Mouse (Mus musculus): ENCODE data around the gene Olfr1471. TPM values are rescaled to one million over a fixed set of nuclear protein-coding genes. Genes with fewer than 3 reads are reported as not detected.

The Olfr1471 gene
- polyA plus RNA-seq (2012; rRNA removed; ENCODE audit: low replicate concordance): not detected in 2 replicates

DNA sequence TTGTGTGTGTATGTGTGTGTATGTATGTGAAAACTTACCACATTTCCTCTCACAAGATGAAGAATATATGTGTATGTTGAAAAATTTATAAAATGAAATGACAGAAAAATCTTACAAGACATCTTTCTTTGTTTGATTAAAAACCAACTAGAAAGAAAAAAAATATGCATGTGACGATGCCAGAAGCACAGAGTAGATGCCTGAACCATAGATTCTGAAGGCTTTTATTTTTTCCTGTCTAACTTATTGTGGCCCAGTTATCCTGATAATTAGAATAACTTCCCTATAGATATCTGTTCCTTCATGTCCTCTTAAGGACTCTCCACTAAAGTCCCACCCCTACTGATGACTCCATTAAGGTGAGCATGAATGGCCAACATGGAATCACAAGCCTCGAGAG is at the start of gene Olfr1471:
TSS of gene Olfr1471 (plus strand) at position 301 of the 400 bp plus-strand sequence.

DNA sequence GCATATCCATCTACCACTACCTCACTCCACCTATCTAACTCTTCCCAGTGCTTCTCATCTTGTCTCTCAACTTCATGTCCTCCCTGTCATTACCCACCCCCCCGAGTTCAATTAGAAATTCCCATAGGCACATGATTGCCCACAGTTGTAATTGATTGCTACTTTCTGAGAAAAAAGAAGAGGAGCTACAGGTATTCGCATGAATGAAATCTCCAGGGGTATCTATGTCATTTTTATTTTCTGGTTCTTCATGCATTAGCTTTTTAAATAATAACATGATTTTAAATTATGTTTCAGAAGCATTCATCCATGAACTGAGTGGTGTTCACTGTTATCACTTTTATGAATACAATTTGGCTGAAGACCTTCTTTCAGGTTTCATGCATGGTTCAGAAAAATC is 35.7 kb upstream of the Olfr1471 start, which contains the start of gene Olfr1469:
TSS of gene Olfr1469 (plus strand) at position 301 of the 400 bp plus-strand sequence.

DNA sequence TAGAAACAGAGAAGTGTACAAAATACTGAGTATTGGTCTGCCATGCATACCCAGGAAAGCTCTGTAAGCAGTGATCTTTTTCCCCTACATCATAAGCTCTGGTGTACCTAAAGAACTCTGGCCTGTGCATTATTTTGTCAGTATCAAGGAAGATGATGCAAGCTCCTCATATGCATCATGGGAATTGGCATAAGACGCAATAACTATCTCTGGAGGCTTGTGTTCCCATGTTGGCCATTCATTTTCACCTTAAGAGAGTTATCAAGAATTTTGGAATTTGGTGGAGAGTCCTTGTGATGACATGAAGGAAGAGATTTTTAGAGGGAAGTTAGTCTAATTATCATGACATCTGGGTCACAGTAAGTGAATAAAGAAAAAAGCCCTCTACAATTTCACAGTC is 12.8 kb downstream of the Olfr1471 start, which contains the start of gene Olfr1472:
TSS of gene Olfr1472 (minus strand) at position 101 of the 400 bp plus-strand sequence.

DNA sequence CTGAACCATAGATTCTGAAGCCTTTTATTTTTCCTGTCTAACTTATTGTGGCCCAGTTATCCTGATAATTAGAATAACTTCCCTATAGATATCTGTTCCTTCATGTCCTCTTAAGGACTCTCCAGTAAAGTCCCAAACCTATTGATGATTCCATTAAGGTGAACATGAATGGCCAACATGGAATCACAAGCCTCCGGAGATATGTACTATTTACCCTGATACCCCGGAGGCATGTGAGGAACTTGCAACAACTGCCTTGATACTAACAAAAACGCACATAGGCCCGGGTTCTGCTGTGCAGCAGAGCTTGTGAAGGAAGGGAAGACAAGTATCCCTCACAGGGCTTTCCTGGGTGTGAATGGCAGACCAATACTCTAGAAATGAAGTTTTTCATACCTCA is 26.1 kb downstream of the Olfr1471 start, which contains the start of gene Olfr1474:
TSS of gene Olfr1474 (plus strand) at position 301 of the 400 bp plus-strand sequence.

DNA sequence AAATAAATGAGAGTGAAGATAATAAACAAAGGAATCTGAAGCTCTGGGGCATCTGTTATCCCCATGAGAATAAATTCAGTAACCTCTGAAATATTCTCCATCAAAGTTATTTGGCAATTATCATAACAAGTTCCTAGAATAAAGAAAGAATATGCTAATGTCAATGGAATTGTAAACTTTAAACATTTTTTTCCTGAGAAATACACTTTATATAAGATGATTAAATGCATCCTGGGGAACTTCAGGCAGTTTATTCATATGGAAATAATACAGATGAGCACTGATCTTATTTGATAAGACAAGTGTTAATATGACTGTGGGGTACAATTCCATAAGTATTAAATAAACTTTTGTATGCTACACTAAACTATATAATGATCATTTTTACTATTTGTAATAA is 36.9 kb downstream of the Olfr1471 start, which contains the start of gene Olfr1475:
TSS of gene Olfr1475 (minus strand) at position 101 of the 400 bp plus-strand sequence.

DNA sequence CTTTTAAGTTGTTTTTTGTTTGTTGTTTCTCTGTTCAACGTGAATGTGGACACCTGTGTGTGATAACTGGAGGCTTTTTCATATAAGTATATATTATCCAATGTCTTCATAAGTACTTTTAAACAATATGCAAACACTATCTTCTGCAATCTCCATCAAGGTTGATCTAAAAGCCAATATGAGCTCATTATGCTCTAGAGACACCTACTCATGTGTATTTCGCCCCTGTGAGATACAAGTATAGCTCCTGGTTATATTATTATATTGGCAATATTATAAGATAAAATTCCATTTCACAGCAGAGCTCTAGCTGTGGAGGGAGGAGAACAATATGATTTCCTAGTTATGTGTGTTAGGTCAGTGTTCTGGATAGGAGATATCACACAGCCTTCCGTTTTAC is 57.0 kb downstream of the Olfr1471 start, which contains the start of gene Olfr1477:
TSS of gene Olfr1477 (plus strand) at position 301 of the 400 bp plus-strand sequence.

Other genes with a start within 250 kb of the Olfr1471 start
- gene Olfr1463, start 212.1 kb upstream of the Olfr1471 start, polyA plus RNA-seq (2012; rRNA removed; ENCODE audit: low replicate concordance): not detected in 2 replicates
- not detected in 2 replicates for gene Olfr1465, start 127.9 kb upstream of the Olfr1471 start, polyA plus RNA-seq (2012; rRNA removed; ENCODE audit: low replicate concordance)
- not detected in 2 replicates for gene Olfr1466, start 104.5 kb upstream of the Olfr1471 start, polyA plus RNA-seq (2012; rRNA removed; ENCODE audit: low replicate concordance)
- gene Olfr1467, start 81.2 kb upstream of the Olfr1471 start, polyA plus RNA-seq (2012; rRNA removed; ENCODE audit: low replicate concordance): not detected in 2 replicates
- gene Olfr1469, start 35.6 kb upstream of the Olfr1471 start, polyA plus RNA-seq (2012; rRNA removed; ENCODE audit: low replicate concordance): not detected in 2 replicates
- not detected in 2 replicates for gene Olfr1472, start 12.7 kb downstream of the Olfr1471 start, polyA plus RNA-seq (2012; rRNA removed; ENCODE audit: low replicate concordance)
- not detected in 2 replicates for gene Olfr1474, start 26.2 kb downstream of the Olfr1471 start, polyA plus RNA-seq (2012; rRNA removed; ENCODE audit: low replicate concordance)
- gene Olfr1475, start 36.8 kb downstream of the Olfr1471 start, polyA plus RNA-seq (2012; rRNA removed; ENCODE audit: low replicate concordance): not detected in 2 replicates
- gene Olfr1477, start 57.1 kb downstream of the Olfr1471 start, polyA plus RNA-seq (2012; rRNA removed; ENCODE audit: low replicate concordance): not detected in 2 replicates
- gene Olfr1480, start 84.5 kb downstream of the Olfr1471 start, polyA plus RNA-seq (2012; rRNA removed; ENCODE audit: low replicate concordance): not detected in 2 replicates
- gene Olfr1484, start 140.1 kb downstream of the Olfr1471 start, polyA plus RNA-seq (2012; rRNA removed; ENCODE audit: low replicate concordance): not detected in 2 replicates
- not detected in 2 replicates for gene Olfr1487, start 174.0 kb downstream of the Olfr1471 start, polyA plus RNA-seq (2012; rRNA removed; ENCODE audit: low replicate concordance)
- gene Olfr1489, start 188.2 kb downstream of the Olfr1471 start, polyA plus RNA-seq (2012; rRNA removed; ENCODE audit: low replicate concordance): not detected in 2 replicates
- not detected in 2 replicates for gene Olfr1490, start 207.7 kb downstream of the Olfr1471 start, polyA plus RNA-seq (2012; rRNA removed; ENCODE audit: low replicate concordance)

Measured in subcutaneous adipose tissue, adult 2 months (tissue).